Mouse (Mus musculus) hindbrain, postnatal 0 days (tissue): ENCODE data around the gene Lca5. TPM values are rescaled to one million over a fixed set of nuclear protein-coding genes. Genes with fewer than 3 reads are reported as not detected.
A peak's percentile ranks its signal among the peaks of the same experiment; 100 is the strongest.

ENCODE experiments used
- ATAC-seq: fragments of 200-750 bp; cut with Nextera tagmentation; 2 replicates; pipeline ENCODE4 v1.8.0; 2017; ENCODE audit warnings: mild to moderate bottlenecking, moderate TSS enrichment, moderate library complexity
- DNase-seq: peaks from one replicate; pipeline ENCODE4 v3.0.0-alpha.2; 2015; ENCODE audit warnings: low spot score
- H3K27ac ChIP-seq: fragments of 300-500 bp; sonication (generic); 2 replicates; pipeline ENCODE4 v1.5.1; 2014; ENCODE audit warnings: mild to moderate bottlenecking
- H3K27me3 ChIP-seq: fragments of 300-500 bp; sonication (generic); 2 replicates; pipeline ENCODE4 v1.6.1; 2014; ENCODE audit warnings: low read length, mixed read lengths; ENCODE audit not compliant: insufficient read depth
- H3K36me3 ChIP-seq: fragments of 300-500 bp; sonication (generic); 2 replicates; pipeline ENCODE4 v1.6.1; 2014; ENCODE audit warnings: low read length, mixed read lengths; ENCODE audit not compliant: insufficient read depth
- H3K4me1 ChIP-seq: fragments of 300-500 bp; sonication (generic); 2 replicates; pipeline ENCODE4 v1.6.1; 2014; ENCODE audit warnings: antibody characterized with exemption, low read length, mixed read lengths; ENCODE audit not compliant: insufficient read depth
- H3K4me2 ChIP-seq: fragments of 300-500 bp; sonication (generic); 2 replicates; pipeline ENCODE4 v1.6.1; 2014; ENCODE audit warnings: low read depth, mild to moderate bottlenecking, low read length, moderate library complexity, mixed read lengths
- H3K4me3 ChIP-seq: fragments of 300-500 bp; sonication (generic); 2 replicates; pipeline ENCODE4 v1.5.1; 2014; ENCODE audit warnings: low read length
- H3K9ac ChIP-seq: fragments of 300-500 bp; sonication (generic); replicated peaks from 2 replicates; pipeline ENCODE4 v1.6.1; 2014; ENCODE audit warnings: mild to moderate bottlenecking, low read length, moderate library complexity, mixed read lengths
- H3K9me3 ChIP-seq: fragments of 300-500 bp; sonication (generic); 2 replicates; pipeline ENCODE4 v1.6.1; 2016; ENCODE audit warnings: low read length, mixed read lengths
- CTCF ChIP-seq: IDR thresholded peaks from 2 replicates; pipeline ENCODE4 v1.5.1; 2016; ENCODE audit warnings: antibody characterized with exemption, control low read depth, low read depth
- WGBS: fragments of 180-500 bp; shearing (Covaris S2); extraction: QIAGEN DNeasy Blood & Tissue Kit; methylation state at CpG from one replicate; pipeline ENCODE4 v1.1.7; 2014; 5-methylcytosine and 5-hydroxymethylcytosine counted together
- polyA plus RNA-seq: library from polyadenylated mRNA; unstranded; fragments of >200 nt; fragmentation: Nextera tagmentation; extraction: Ambion mirVana; gene quantifications from 2 replicates; pipeline ENCODE4 v1.2.1, GENCODE M21; 2015
- total RNA-seq: library from RNA; depleted of rRNA; stranded (reverse); fragments of >200 nt; gene quantifications from 2 replicates; pipeline ENCODE4 v1.2.3, GENCODE M21; 2014

Lca5 gene
- total and polyA plus RNA-seq, 2 experiments from 2014 or later = 12.7 TPM

- ATAC-seq = no peak
- Histone ChIP-seq H3K4me1 (peaks cover 16% of the 10 kb centered on the region; the same call in 1 of the 2 replicates), H3K9ac (no peak overlapping the region), H3K27ac (no peak overlapping the region), H3K4me2 (no peak overlapping the region), H3K9me3 (no peaks in the 10 kb centered on the region), H3K27me3 (no peaks in the 10 kb centered on the region), H3K36me3 (no peaks in the 10 kb centered on the region), H3K4me3 (no peak overlapping the region)
- no peak for DNase-seq
- 75% methylated on average over 7 of the region's 7 CpGs for WGBS
- TF ChIP-seq CTCF = no peak
Measured at GRCm38 (mm10) chr9:83353316-83353715, 87.6 kb downstream of the Lca5 start.

GRCm38 (mm10) chr9:83351171-83351570 is 89.8 kb downstream of the Lca5 start:
- TF ChIP-seq CTCF = no peak
- no peak overlapping the region for H3K9ac ChIP-seq
- H3K4me1 ChIP-seq = peaks cover 16% of the 10 kb centered on the region; the same call in 1 of the 2 replicates
- no peak overlapping the region for H3K4me3 ChIP-seq
- ATAC-seq (no peak), DNase-seq (no peak)
- H3K27me3 ChIP-seq = no peaks in the 10 kb centered on the region
- no peaks in the 10 kb centered on the region for H3K36me3 ChIP-seq
- no peaks in the 10 kb centered on the region for H3K9me3 ChIP-seq
- no peak overlapping the region for H3K4me2 ChIP-seq
- H3K27ac ChIP-seq = no peak overlapping the region; the same call in 1 of the 2 replicates
- 63% methylated on average over 5 of the region's 5 CpGs for WGBS

- WGBS = 16% methylated on average over 5 of the region's 5 CpGs
- ATAC-seq (peak; percentile 59; the same call in 1 of the 2 replicates), DNase-seq (peak; percentile 59)
Measured at GRCm38 (mm10) chr9:83350613-83351012, 90.3 kb downstream of the Lca5 start.

DNA sequence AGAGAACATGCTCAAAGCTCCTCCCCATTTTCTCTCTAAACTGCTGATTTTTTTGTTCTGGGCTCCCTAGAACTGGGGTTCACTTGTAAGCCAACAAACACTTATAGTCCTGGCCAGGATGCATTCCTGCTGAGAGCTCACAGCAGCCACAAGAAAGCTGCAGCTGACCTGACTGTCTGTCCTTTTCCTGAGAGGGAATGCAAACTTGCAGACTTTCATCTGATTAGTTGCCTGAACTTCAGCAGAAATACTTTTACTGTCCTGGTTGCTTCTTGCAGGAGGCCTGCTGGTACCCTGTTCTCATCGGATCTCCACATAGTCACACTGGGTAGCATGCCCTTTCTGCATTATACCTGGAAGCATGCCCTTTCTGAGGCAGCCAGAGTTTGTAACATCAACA is 91.0 kb downstream of the Lca5 start:
- H3K27me3 ChIP-seq = no peaks in the 10 kb centered on the region
- peaks cover 16% of the 10 kb centered on the region; the same call in 1 of the 2 replicates for H3K4me1 ChIP-seq
- 10% methylated on average over 1 of the region's 1 CpGs for WGBS
- DNase-seq = no peak
- no peak for ATAC-seq
- no peaks in the 10 kb centered on the region for H3K36me3 ChIP-seq
- TF ChIP-seq CTCF = no peak
- H3K4me2 ChIP-seq = no peak overlapping the region
- peak overlapping the region; percentile 36; the same call in 1 of the 2 replicates for H3K27ac ChIP-seq
- H3K9me3 ChIP-seq = no peaks in the 10 kb centered on the region
- H3K9ac ChIP-seq = no peak overlapping the region
- H3K4me3 ChIP-seq = no peak overlapping the region

More at GRCm38 (mm10) chr9:83350613-83351012, 90.3 kb downstream of the Lca5 start:
- H3K36me3 ChIP-seq = no peaks in the 10 kb centered on the region
- H3K4me3 ChIP-seq = no peak overlapping the region
- no peak overlapping the region for H3K27ac ChIP-seq
- peak; percentile 37; the same call in 1 of the 2 replicates for TF ChIP-seq CTCF
- no peak overlapping the region for H3K9ac ChIP-seq
- peaks cover 16% of the 10 kb centered on the region; the same call in 1 of the 2 replicates for H3K4me1 ChIP-seq
- no peaks in the 10 kb centered on the region for H3K9me3 ChIP-seq
- no peaks in the 10 kb centered on the region for H3K27me3 ChIP-seq
- no peak overlapping the region for H3K4me2 ChIP-seq

GRCm38 (mm10) chr9:83349504-83349903 is 91.4 kb downstream of the Lca5 start:
- TF ChIP-seq CTCF = peak; percentile 8; the same call in 1 of the 2 replicates
- peak overlapping the region; percentile 36; the same call in 1 of the 2 replicates for H3K27ac ChIP-seq
- DNase-seq (peak; percentile 49), ATAC-seq (peak; percentile 50; the same call in 1 of the 2 replicates)
- 7% methylated on average over 3 of the region's 3 CpGs for whole genome bisulfite sequencing
- H3K4me3 ChIP-seq = no peak overlapping the region
- no peak overlapping the region for H3K9ac ChIP-seq
- no peaks in the 10 kb centered on the region for H3K9me3 ChIP-seq
- H3K36me3 ChIP-seq = no peaks in the 10 kb centered on the region
- no peaks in the 10 kb centered on the region for H3K27me3 ChIP-seq
- H3K4me1 ChIP-seq = peaks cover 16% of the 10 kb centered on the region; the same call in 1 of the 2 replicates
- no peak overlapping the region for H3K4me2 ChIP-seq

DNA sequence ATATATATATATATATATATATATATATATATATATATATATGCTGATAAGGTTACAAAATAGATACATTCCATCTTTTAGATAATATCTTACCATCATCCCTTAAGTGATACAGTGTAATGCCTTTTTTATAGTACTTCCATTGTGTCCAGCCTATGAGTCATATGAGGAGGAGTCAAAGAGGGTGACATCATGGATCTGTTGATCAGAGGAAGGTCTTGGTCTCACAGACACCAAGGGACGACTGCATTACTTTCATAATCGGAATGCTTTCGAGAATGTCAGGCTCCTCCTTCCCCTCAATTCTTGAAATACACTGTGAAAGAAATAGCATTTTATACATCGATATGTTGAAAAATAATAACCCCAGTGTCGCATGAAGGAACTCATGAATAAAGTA is 93.4 kb downstream of the Lca5 start:
- H3K9ac ChIP-seq = no peak overlapping the region
- 91% methylated on average over 5 of the region's 5 CpGs for WGBS
- no peaks in the 10 kb centered on the region for H3K9me3 ChIP-seq
- no peak for ATAC-seq
- no peaks in the 10 kb centered on the region for H3K27me3 ChIP-seq
- H3K36me3 ChIP-seq = no peaks in the 10 kb centered on the region
- no peak for TF ChIP-seq CTCF
- no peak overlapping the region for H3K27ac ChIP-seq
- peaks cover 16% of the 10 kb centered on the region; the same call in 1 of the 2 replicates for H3K4me1 ChIP-seq
- H3K4me3 ChIP-seq = no peak overlapping the region
- no peak for DNase-seq
- H3K4me2 ChIP-seq = no peak overlapping the region
